Mouse (Mus musculus) ovary, postnatal 10 days (tissue): ENCODE measurements around the gene Acacb.

Experiments used
- DNase-seq: peaks from one replicate; pipeline ENCODE4 v3.0.0; 2022; ENCODE audit warnings: low spot score

Gene Acacb

GRCm38 (mm10) chr5:114135516-114135915 lies 10.8 kb upstream of the Acacb start:
- DNase-seq = no peak

GRCm38 (mm10) chr5:114137481-114138276 lies 8.7 kb upstream of the Acacb start:
- DNase-seq = no peak

- DNase-seq = no peak
These were observed 7.8 kb upstream of the Acacb start for GRCm38 (mm10) chr5:114138277-114139164.

- peak; percentile 47 for DNase-seq
These were observed 7.2 kb upstream of the Acacb start for GRCm38 (mm10) chr5:114139175-114139574.

GRCm38 (mm10) chr5:114147043-114147972 lies 973 bp downstream of the Acacb start:
- DNase-seq = no peak

GRCm38 (mm10) chr5:114152359-114153092 lies 6.2 kb downstream of the Acacb start:
- DNase-seq = no peak

GRCm38 (mm10) chr5:114153490-114153889 lies 7.2 kb downstream of the Acacb start:
- no peak for DNase-seq

- no peak for DNase-seq
These were observed 8.4 kb downstream of the Acacb start for GRCm38 (mm10) chr5:114154765-114155164.

GRCm38 (mm10) chr5:114155168-114155933 lies 9.0 kb downstream of the Acacb start:
- no peak for DNase-seq

GRCm38 (mm10) chr5:114157236-114157635 lies 10.9 kb downstream of the Acacb start:
- DNase-seq = no peak

GRCm38 (mm10) chr5:114161424-114161823 lies 15.1 kb downstream of the Acacb start:
- DNase-seq = no peak

- DNase-seq = no peak
These were observed 15.9 kb downstream of the Acacb start for GRCm38 (mm10) chr5:114162106-114162815.

GRCm38 (mm10) chr5:114163117-114163696 lies 16.9 kb downstream of the Acacb start:
- DNase-seq = no peak

GRCm38 (mm10) chr5:114170345-114170744 lies 24.0 kb downstream of the Acacb start:
- no peak for DNase-seq

- DNase-seq = no peak
These were observed 26.6 kb downstream of the Acacb start for GRCm38 (mm10) chr5:114172936-114173335.

- no peak for DNase-seq
These were observed 27.1 kb downstream of the Acacb start for GRCm38 (mm10) chr5:114173458-114173857.

GRCm38 (mm10) chr5:114173877-114174581 lies 27.7 kb downstream of the Acacb start:
- DNase-seq = no peak

- no peak for DNase-seq
These were observed 28.3 kb downstream of the Acacb start for GRCm38 (mm10) chr5:114174639-114175038.
